Mouse (Mus musculus) hindbrain, embryonic 16.5 days (tissue): Measurements from ENCODE around the gene Cdk6. TPM values are rescaled to one million over a fixed set of nuclear protein-coding genes. Genes with fewer than 3 reads are reported as not detected.

Experiments used
- ATAC-seq: fragments of 200-750 bp; cut with Nextera tagmentation; 2 replicates; pipeline ENCODE4 v1.8.0; 2017; ENCODE audit warnings: moderate TSS enrichment, moderate library complexity
- H3K27ac ChIP-seq: fragments of 300-500 bp; sonication (generic); 2 replicates; pipeline ENCODE4 v1.5.1; 2014; ENCODE audit warnings: low read depth, mild to moderate bottlenecking, control low read depth, low read length, moderate library complexity
- H3K27me3 ChIP-seq: fragments of 300-500 bp; sonication (generic); replicated peaks from 2 replicates; pipeline ENCODE4 v1.6.1; 2014; ENCODE audit warnings: low read length; ENCODE audit not compliant: control insufficient read depth, insufficient read depth
- H3K36me3 ChIP-seq: fragments of 300-500 bp; sonication (generic); 2 replicates; pipeline ENCODE4 v1.6.1; 2014; ENCODE audit warnings: mild to moderate bottlenecking, low read length, moderate library complexity, mixed read lengths; ENCODE audit not compliant: control insufficient read depth, insufficient read depth
- H3K4me1 ChIP-seq: fragments of 300-500 bp; sonication (generic); 2 replicates; pipeline ENCODE4 v1.6.1; 2014; ENCODE audit warnings: low read depth, low read length; ENCODE audit not compliant: control insufficient read depth, insufficient read depth
- H3K4me2 ChIP-seq: fragments of 300-500 bp; sonication (generic); 2 replicates; pipeline ENCODE4 v1.6.1; 2014; ENCODE audit warnings: mild to moderate bottlenecking, low read length, control low read depth, moderate library complexity
- H3K4me3 ChIP-seq: fragments of 300-500 bp; sonication (generic); 2 replicates; pipeline ENCODE4 v1.5.1; 2014; ENCODE audit warnings: mild to moderate bottlenecking, low read length, control low read depth, moderate library complexity
- H3K9ac ChIP-seq: fragments of 300-500 bp; sonication (generic); 2 replicates; pipeline ENCODE4 v1.6.1; 2014; ENCODE audit warnings: low read depth, mild to moderate bottlenecking, control low read depth, low read length, moderate library complexity
- H3K9me3 ChIP-seq: fragments of 300-500 bp; sonication (generic); 2 replicates; pipeline ENCODE4 v1.6.1; 2014; ENCODE audit warnings: mild to moderate bottlenecking, low read length, moderate library complexity; ENCODE audit not compliant: control insufficient read depth
- WGBS: fragments of 180-500 bp; shearing (Covaris S2); extraction: QIAGEN DNeasy Blood & Tissue Kit; methylation state at CpG from one replicate; pipeline ENCODE4 v1.1.7; 2014; 5-methylcytosine and 5-hydroxymethylcytosine counted together
- polyA plus RNA-seq: library from polyadenylated mRNA; unstranded; fragments of >200 nt; fragmentation: Nextera tagmentation; extraction: Ambion mirVana; gene quantifications from 2 replicates; pipeline ENCODE4 v1.2.1, GENCODE M21; 2015

Gene Cdk6
- polyA plus RNA-seq, 1 experiment from 2014 or later: 13.9 TPM

- Histone ChIP-seq H3K27me3 (no peaks in the 10 kb centered on the region), H3K27ac (no peak overlapping the region), H3K9ac (no peak overlapping the region), H3K36me3 (no peaks in the 10 kb centered on the region), H3K4me2 (no peak overlapping the region), H3K4me3 (no peak overlapping the region), H3K4me1 (no peaks in the 10 kb centered on the region), H3K9me3 (no peaks in the 10 kb centered on the region)
- ATAC-seq: no peak
- 94% methylated on average over 13 of the region's 13 CpGs for WGBS
Observed at GRCm38 (mm10) chr5:3492776-3493636, 151.7 kb downstream of the Cdk6 start.

GRCm38 (mm10) chr5:3493968-3494367 is 152.7 kb downstream of the Cdk6 start:
- no peak overlapping the region for H3K27ac ChIP-seq
- H3K4me3 ChIP-seq: no peak overlapping the region
- no peak for ATAC-seq
- H3K27me3 ChIP-seq: no peaks in the 10 kb centered on the region
- no peaks in the 10 kb centered on the region for H3K9me3 ChIP-seq
- no peak overlapping the region for H3K4me2 ChIP-seq
- no peaks in the 10 kb centered on the region for H3K36me3 ChIP-seq
- no peak overlapping the region for H3K9ac ChIP-seq
- H3K4me1 ChIP-seq: no peaks in the 10 kb centered on the region
- 92% methylated on average over 9 of the region's 9 CpGs for WGBS

- Histone ChIP-seq H3K4me1 (no peaks in the 10 kb centered on the region), H3K9me3 (no peaks in the 10 kb centered on the region), H3K27me3 (no peaks in the 10 kb centered on the region), H3K27ac (no peak overlapping the region), H3K4me3 (no peak overlapping the region), H3K36me3 (no peaks in the 10 kb centered on the region), H3K4me2 (no peak overlapping the region), H3K9ac (no peak overlapping the region)
- WGBS: 83% methylated on average over 8 of the region's 8 CpGs
- no peak for ATAC-seq
Observed at GRCm38 (mm10) chr5:3494452-3495187, 153.3 kb downstream of the Cdk6 start.

- Histone ChIP-seq H3K4me3 (no peak overlapping the region), H3K4me1 (no peaks in the 10 kb centered on the region), H3K4me2 (no peak overlapping the region), H3K36me3 (no peaks in the 10 kb centered on the region), H3K9me3 (no peaks in the 10 kb centered on the region), H3K27me3 (no peaks in the 10 kb centered on the region), H3K27ac (no peak overlapping the region), H3K9ac (no peak overlapping the region)
- no peak for ATAC-seq
- 79% methylated on average over 5 of the region's 5 CpGs for WGBS
Observed at GRCm38 (mm10) chr5:3497505-3497925, 156.2 kb downstream of the Cdk6 start.

GRCm38 (mm10) chr5:3500298-3500697 is 159.0 kb downstream of the Cdk6 start:
- Histone ChIP-seq H3K27me3 (no peaks in the 10 kb centered on the region), H3K4me3 (no peak overlapping the region), H3K9me3 (no peaks in the 10 kb centered on the region), H3K4me1 (no peaks in the 10 kb centered on the region), H3K9ac (no peak overlapping the region), H3K27ac (no peak overlapping the region), H3K4me2 (no peak overlapping the region), H3K36me3 (no peaks in the 10 kb centered on the region)
- WGBS: 89% methylated on average over 5 of the region's 5 CpGs
- no peak for ATAC-seq

- ATAC-seq: no peak
- no peak overlapping the region; the same call in 1 of the 2 replicates for H3K9ac ChIP-seq
- no peaks in the 10 kb centered on the region for H3K27me3 ChIP-seq
- no peak overlapping the region for H3K27ac ChIP-seq
- no peaks in the 10 kb centered on the region for H3K4me1 ChIP-seq
- H3K4me2 ChIP-seq: no peak overlapping the region
- no peaks in the 10 kb centered on the region for H3K9me3 ChIP-seq
- H3K4me3 ChIP-seq: no peak overlapping the region
- H3K36me3 ChIP-seq: no peaks in the 10 kb centered on the region
- 71% methylated on average over 8 of the region's 8 CpGs for WGBS
Observed at GRCm38 (mm10) chr5:3500957-3501563, 159.8 kb downstream of the Cdk6 start.

GRCm38 (mm10) chr5:3501564-3502001 is 160.3 kb downstream of the Cdk6 start:
- no peak for ATAC-seq
- Histone ChIP-seq H3K4me2 (no peak overlapping the region), H3K27ac (no peak overlapping the region), H3K4me3 (no peak overlapping the region), H3K36me3 (no peaks in the 10 kb centered on the region), H3K9me3 (no peaks in the 10 kb centered on the region), H3K9ac (no peak overlapping the region), H3K4me1 (no peaks in the 10 kb centered on the region), H3K27me3 (no peaks in the 10 kb centered on the region)
- WGBS: 46% methylated on average over 8 of the region's 8 CpGs

- Histone ChIP-seq H3K9me3 (no peaks in the 10 kb centered on the region), H3K4me1 (no peaks in the 10 kb centered on the region), H3K27me3 (no peaks in the 10 kb centered on the region), H3K4me3 (no peak overlapping the region), H3K27ac (no peak overlapping the region), H3K36me3 (no peaks in the 10 kb centered on the region), H3K9ac (no peak overlapping the region), H3K4me2 (no peak overlapping the region)
- WGBS: 66% methylated on average over 11 of the region's 11 CpGs
- ATAC-seq: no peak
Observed at GRCm38 (mm10) chr5:3502610-3503350, 161.5 kb downstream of the Cdk6 start.
